Mouse (Mus musculus): ENCODE data around the gene Npas3.

Npas3 gene

GRCm38 (mm10) chr12:53566712-53567387 is 318.4 kb downstream of the Npas3 start:
- DNase-seq (ENCODE audit: extremely low read depth, low read depth, low spot score): no peak

GRCm38 (mm10) chr12:53581181-53581580 is 332.7 kb downstream of the Npas3 start:
- no peak for DNase-seq (ENCODE audit: extremely low read depth, low read depth, low spot score)

- no peak for DNase-seq (ENCODE audit: extremely low read depth, low read depth, low spot score)
Measured at GRCm38 (mm10) chr12:53587249-53587648, 338.8 kb downstream of the Npas3 start.

- no peak for DNase-seq (ENCODE audit: extremely low read depth, low read depth, low spot score)
Measured at GRCm38 (mm10) chr12:53587691-53588504, 339.4 kb downstream of the Npas3 start.

- DNase-seq (ENCODE audit: extremely low read depth, low read depth, low spot score): no peak
Measured at GRCm38 (mm10) chr12:53589446-53589961, 341.0 kb downstream of the Npas3 start.

- DNase-seq (ENCODE audit: extremely low read depth, low read depth, low spot score): no peak
Measured at GRCm38 (mm10) chr12:53605661-53606060, 357.2 kb downstream of the Npas3 start.

- DNase-seq (ENCODE audit: extremely low read depth, low read depth, low spot score): no peak
Measured at GRCm38 (mm10) chr12:53612120-53612519, 363.6 kb downstream of the Npas3 start.

- no peak for DNase-seq (ENCODE audit: extremely low read depth, low read depth, low spot score)
Measured at GRCm38 (mm10) chr12:53621271-53621670, 372.8 kb downstream of the Npas3 start.

- no peak for DNase-seq (ENCODE audit: extremely low read depth, low read depth, low spot score)
Measured at GRCm38 (mm10) chr12:53623793-53624192, 375.3 kb downstream of the Npas3 start.

GRCm38 (mm10) chr12:53624379-53625021 is 376.0 kb downstream of the Npas3 start:
- no peak for DNase-seq (ENCODE audit: extremely low read depth, low read depth, low spot score)

GRCm38 (mm10) chr12:53629483-53630120 is 381.1 kb downstream of the Npas3 start:
- no peak for DNase-seq (ENCODE audit: extremely low read depth, low read depth, low spot score)

- no peak for DNase-seq (ENCODE audit: extremely low read depth, low read depth, low spot score)
Measured at GRCm38 (mm10) chr12:53630607-53631006, 382.1 kb downstream of the Npas3 start.

GRCm38 (mm10) chr12:53631315-53632106 is 383.0 kb downstream of the Npas3 start:
- DNase-seq (ENCODE audit: extremely low read depth, low read depth, low spot score): no peak

- no peak for DNase-seq (ENCODE audit: extremely low read depth, low read depth, low spot score)
Measured at GRCm38 (mm10) chr12:53638571-53638970, 390.1 kb downstream of the Npas3 start.

- no peak for DNase-seq (ENCODE audit: extremely low read depth, low read depth, low spot score)
Measured at GRCm38 (mm10) chr12:53647282-53647681, 398.8 kb downstream of the Npas3 start.

- DNase-seq (ENCODE audit: extremely low read depth, low read depth, low spot score): no peak
Measured at GRCm38 (mm10) chr12:53656301-53656700, 407.8 kb downstream of the Npas3 start.

- DNase-seq (ENCODE audit: extremely low read depth, low read depth, low spot score): no peak
Measured at GRCm38 (mm10) chr12:53664084-53664483, 415.6 kb downstream of the Npas3 start.

- no peak for DNase-seq (ENCODE audit: extremely low read depth, low read depth, low spot score)
Measured at GRCm38 (mm10) chr12:53671846-53672245, 423.4 kb downstream of the Npas3 start.

GRCm38 (mm10) chr12:53677091-53677630 is 428.7 kb downstream of the Npas3 start:
- no peak for DNase-seq (ENCODE audit: extremely low read depth, low read depth, low spot score)

GRCm38 (mm10) chr12:53678166-53678565 is 429.7 kb downstream of the Npas3 start:
- DNase-seq (ENCODE audit: extremely low read depth, low read depth, low spot score): no peak
